Mouse (Mus musculus) erythroid progenitor cell, adult 5-6 weeks (primary cell): ENCODE data around the gene Mrtfb. TPM values are rescaled to one million over a fixed set of nuclear protein-coding genes. Genes with fewer than 3 reads are reported as not detected.

Source experiments
- ATAC-seq: replicated peaks from 2 replicates; pipeline ENCODE4 v1.8.0; 2016; ENCODE audit warnings: moderate number of reproducible peaks, mild to moderate bottlenecking, moderate TSS enrichment, inconsistent platforms; ENCODE audit not compliant: poor library complexity, low FRiP score, severe bottlenecking
- total RNA-seq, 2 experiments: library from RNA; stranded (forward) in 1 of 2; stranded (reverse) in 1 of 2; fragments of 150-400 nt in 1 of 2; fragments of 186-747, 209-891 nt in 1 of 2; gene quantifications; 2 replicates each; pipeline versions ENCODE4 v1.2.3 to v1.2.4; 2015 to 2017; ENCODE audit warnings: low replicate concordance in 2 of 2

The Mrtfb gene
- total RNA-seq, 2 experiments from 2014 or later = 1.1 to 4.6 TPM

DNA sequence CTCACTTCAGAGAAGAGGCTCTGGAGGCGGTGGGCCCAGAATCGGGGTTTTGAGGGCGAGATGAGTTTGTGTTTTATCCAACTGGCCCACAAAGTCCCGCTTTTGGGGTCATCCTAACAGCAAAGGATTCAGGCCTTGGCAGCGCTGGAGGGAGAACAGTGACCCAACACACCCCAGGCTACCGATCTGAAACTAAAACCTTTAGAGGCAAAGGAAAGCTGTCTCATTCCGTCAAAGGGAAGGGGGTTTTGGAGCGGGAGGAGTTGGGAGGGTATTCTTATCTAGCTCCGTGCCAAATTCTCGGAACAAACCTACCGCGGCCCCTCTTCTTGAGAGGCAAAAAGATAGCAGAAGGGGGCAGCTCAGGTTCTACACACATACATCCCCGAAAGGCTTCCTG lies 193.2 kb downstream of the Mrtfb start:
- ATAC-seq = no peak

DNA sequence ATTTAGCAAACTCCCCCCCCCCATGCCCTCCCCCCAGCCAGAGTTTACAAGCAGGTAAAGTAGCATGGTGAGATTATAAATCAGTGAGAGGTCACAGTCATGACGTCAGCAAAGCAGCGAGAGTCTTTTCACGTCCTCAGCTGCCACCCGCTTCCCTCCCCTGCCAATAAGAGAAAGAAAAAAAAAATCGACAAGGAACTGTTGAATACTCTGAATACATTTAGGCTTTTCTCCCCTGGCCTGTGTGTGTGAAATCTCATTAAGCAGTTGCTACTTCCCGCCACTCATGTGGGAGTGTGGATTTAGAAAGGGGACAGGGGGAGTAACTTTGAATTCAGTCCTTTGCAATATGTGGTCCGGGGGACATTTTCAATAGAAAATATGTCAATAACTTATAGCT lies 194.6 kb downstream of the Mrtfb start:
- no peak for ATAC-seq

DNA sequence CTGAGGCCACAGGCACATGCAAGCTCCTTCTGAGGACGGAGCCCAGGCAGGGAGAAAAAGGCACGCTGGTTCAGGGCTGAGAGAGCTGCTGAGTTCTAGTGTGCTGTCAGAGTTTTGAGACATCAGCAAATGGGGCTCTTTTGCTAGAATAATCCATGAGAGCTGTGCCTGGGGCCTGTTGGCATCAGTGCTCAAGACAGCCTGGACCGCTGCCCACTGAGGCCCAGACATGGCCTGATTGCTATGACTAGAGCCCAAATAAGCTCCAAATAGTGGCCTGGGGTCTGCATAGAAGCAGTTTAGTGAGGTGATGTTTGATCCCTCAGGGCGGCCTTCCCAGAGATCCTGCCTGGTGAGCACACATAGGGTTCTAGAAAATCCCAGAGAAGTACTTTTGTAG lies 195.7 kb downstream of the Mrtfb start:
- ATAC-seq = no peak

DNA sequence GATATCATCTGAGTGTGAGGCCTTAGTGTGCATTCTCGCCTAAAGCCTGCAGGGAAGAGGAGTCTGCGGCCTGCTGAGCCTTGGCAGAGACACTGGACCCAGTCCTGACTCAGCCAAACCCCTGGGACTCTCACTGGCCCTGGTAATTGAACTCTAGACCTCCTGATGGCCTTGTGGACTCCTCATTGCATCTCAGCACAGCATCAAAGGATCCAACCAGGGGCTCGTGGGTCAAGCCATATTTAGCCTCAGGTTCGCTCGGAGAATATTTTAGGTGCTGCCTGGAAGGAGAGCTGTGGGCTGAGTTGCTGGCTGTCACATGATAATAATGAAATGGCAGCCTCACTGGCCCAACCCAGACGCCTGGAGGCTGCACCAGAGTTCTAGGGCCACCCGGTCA lies 196.4 kb downstream of the Mrtfb start:
- no peak for ATAC-seq

DNA sequence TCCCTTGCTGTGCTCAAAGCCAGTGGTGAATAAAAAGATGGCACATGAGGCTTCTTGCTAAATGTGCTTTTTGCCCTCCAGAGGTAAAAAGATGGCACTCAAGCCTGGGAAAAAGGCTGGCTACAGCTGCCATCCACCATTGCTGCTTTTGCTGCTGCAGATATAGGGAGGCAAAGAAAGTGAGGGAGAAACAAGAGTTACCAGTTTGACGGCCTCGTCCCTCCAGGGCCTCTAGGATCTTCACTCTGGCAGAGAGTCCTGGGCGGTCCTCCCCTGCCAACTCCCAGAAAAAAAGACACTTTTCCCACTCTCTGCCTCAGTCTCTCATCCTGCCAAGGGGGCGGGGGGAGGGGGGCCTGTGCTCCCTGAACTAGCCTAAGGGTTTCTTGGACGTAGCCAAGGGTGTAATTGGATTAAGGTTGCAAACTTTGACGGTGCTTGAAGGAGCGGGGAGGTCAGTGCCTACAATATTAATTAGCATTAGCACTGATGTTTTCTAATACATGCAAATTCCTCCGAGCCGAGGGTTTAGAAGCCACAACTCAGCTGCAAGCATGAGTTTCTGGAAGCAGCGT lies 197.8 kb downstream of the Mrtfb start:
- no peak for ATAC-seq

DNA sequence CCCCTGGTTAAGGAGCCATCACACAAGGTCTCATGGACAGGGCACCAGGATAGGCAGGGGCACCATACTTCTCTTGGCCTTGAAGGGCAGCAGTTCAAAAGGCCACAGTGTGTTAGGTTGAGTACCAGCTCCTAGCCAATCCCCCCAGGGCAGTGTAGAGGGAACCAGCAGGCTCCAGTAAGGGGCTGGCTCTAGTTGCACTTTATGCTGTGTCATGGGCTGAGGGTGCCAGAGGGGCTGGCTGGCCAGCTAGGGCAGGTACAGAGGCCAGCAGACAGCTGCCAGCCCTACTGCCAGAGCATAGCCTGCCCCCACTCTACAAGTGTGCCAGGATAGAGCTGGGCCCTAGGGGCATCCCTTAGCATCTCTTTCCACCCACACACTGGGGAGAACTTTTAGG lies 199.3 kb downstream of the Mrtfb start:
- ATAC-seq = no peak

DNA sequence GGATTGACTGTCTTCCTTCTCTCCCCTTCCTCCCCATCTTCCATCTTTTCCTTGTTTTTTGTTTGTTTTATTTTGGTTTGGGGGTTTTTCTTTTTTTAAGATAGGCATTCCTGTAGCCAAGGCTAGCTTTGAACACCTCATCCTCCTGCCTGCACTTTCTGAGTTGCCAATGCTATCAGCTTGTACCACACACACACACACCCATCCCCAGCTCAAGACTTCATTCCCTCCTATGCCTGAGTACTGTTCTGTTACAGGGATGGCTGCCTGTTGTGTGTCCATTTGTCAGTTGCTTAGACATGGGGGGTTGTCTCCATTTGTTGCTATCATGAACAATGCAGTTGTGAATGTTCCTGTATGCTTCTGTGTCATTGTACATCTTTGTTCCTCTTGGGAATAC lies 202.3 kb downstream of the Mrtfb start:
- ATAC-seq = no peak

DNA sequence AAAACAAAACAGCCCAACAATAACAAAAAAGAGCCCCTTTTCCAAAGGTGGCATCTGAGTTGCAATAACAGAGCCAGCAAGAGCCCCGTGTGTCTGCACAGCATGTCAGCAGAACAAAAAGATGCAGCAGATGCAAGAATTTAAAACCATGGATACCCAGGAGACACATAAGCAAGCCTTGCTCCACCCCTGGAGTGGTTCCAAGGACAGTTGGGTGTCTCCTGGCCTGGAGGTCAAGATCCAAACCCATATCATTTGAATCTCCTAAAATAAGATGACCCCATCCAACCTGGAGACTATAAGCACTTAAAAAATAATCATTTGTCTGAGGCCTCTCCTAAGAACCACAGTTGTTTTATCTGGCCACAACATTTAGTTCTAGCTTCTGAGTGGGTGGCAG lies 203.8 kb downstream of the Mrtfb start:
- no peak for ATAC-seq

DNA sequence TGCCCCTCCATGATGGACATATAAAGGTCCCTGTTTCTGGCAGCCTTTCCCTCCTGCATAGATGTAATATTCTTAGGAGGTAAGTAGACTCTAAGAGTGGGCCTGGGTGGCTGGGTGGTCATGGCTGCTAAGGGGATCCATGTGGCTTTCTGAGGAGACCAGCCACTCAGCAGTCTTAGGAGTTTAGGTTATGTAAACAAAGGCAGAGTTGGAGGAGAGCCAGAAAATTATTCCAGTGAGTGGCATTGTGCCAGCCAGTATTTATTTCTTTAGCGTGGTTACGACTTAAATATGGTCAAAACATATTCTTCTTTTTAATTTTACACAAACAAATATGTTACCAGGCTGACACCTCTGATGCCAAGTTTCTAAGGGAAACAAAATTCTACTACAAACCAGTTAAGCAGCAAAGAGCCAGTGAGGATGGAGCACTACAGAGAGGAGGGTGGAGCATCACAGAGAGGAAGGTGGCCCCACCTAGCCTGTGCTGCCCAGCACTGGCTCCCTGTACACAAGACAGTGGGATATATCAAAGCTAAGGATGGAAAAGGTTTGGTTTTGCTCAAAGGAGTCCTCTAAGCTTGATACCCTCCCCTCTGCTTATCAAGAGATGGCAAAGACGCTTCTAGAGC lies 204.6 kb downstream of the Mrtfb start:
- ATAC-seq = no peak

DNA sequence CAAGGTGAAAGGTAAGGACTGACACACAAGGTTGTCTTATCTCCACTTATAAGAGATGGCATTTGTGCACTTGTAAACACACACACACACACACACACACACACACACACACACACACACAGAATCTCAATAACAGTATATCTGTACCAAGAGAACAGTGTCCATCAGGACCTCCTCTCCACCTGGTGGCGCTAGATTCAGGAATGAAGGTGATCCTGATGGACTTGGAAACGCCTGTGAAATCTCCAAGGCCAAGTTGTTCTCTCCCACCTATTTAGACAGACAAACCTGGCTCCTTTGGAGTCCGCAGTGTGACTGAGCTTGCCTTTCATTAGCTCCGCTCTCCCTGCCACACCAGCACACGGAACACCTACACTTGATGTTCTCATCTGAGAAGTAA lies 208.4 kb downstream of the Mrtfb start:
- ATAC-seq = no peak

Other genes with a start within 250 kb of the Mrtfb start
- 0.36 and 2.5 TPM in 2 replicates for gene Ercc4, start 146.8 kb upstream of the Mrtfb start, total RNA-seq (2015; ENCODE audit: low replicate concordance)
- 0.45 and 4.4 TPM in 2 replicates for gene Ercc4, start 146.8 kb upstream of the Mrtfb start, total RNA-seq (2017; ENCODE audit: low replicate concordance)